Mouse (Mus musculus) hindbrain, embryonic 13.5 days (tissue): Measurements from ENCODE around the gene Rit1. TPM values are rescaled to one million over a fixed set of nuclear protein-coding genes. Genes with fewer than 3 reads are reported as not detected.
"Not testable (repeated sequence)": the region's sequence is repeated elsewhere in the genome, so short reads cannot be mapped to it uniquely, and the experiment has no call there.

ENCODE experiments used
- ATAC-seq: fragments of 200-750 bp; cut with Nextera tagmentation; 2 replicates; pipeline ENCODE4 v1.8.0; 2017; ENCODE audit warnings: moderate TSS enrichment; ENCODE audit not compliant: low FRiP score
- H3K27ac ChIP-seq: fragments of 300-500 bp; sonication (generic); 2 replicates; pipeline ENCODE4 v1.5.1; 2015; ENCODE audit warnings: inconsistent platforms, mild to moderate bottlenecking, moderate library complexity
- H3K27me3 ChIP-seq: fragments of 300-500 bp; sonication (generic); 2 replicates; pipeline ENCODE4 v1.6.1; 2015; ENCODE audit warnings: mild to moderate bottlenecking, inconsistent platforms
- H3K36me3 ChIP-seq: fragments of 300-500 bp; sonication (generic); 2 replicates; pipeline ENCODE4 v1.6.1; 2015; ENCODE audit warnings: mild to moderate bottlenecking, inconsistent platforms
- H3K4me1 ChIP-seq: fragments of 300-500 bp; sonication (generic); replicated peaks from 2 replicates; pipeline ENCODE4 v1.6.1; 2015; ENCODE audit warnings: inconsistent platforms
- H3K4me2 ChIP-seq: fragments of 300-500 bp; sonication (generic); 2 replicates; pipeline ENCODE4 v1.6.1; 2015; ENCODE audit warnings: inconsistent platforms, mild to moderate bottlenecking, moderate library complexity
- H3K4me3 ChIP-seq: fragments of 300-500 bp; sonication (generic); 2 replicates; pipeline ENCODE4 v1.5.1; 2015; ENCODE audit warnings: mild to moderate bottlenecking, inconsistent platforms
- H3K9ac ChIP-seq: fragments of 300-500 bp; sonication (generic); 2 replicates; pipeline ENCODE4 v1.6.1; 2015; ENCODE audit warnings: mild to moderate bottlenecking, inconsistent platforms
- H3K9me3 ChIP-seq: fragments of 300-500 bp; sonication (generic); 2 replicates; pipeline ENCODE4 v1.6.1; 2016; ENCODE audit warnings: inconsistent platforms
- WGBS: fragments of 180-500 bp; shearing (Covaris S2); methylation state at CpG from one replicate; pipeline ENCODE4 v1.1.7; 2015; 5-methylcytosine and 5-hydroxymethylcytosine counted together
- polyA plus RNA-seq: library from polyadenylated mRNA; unstranded; fragments of >200 nt; fragmentation: Nextera tagmentation; extraction: Ambion mirVana; gene quantifications from 2 replicates; pipeline ENCODE4 v1.2.1, GENCODE M21; 2015

Rit1 gene
- polyA plus RNA-seq, 1 experiment from 2014 or later: 59.0 TPM

DNA sequence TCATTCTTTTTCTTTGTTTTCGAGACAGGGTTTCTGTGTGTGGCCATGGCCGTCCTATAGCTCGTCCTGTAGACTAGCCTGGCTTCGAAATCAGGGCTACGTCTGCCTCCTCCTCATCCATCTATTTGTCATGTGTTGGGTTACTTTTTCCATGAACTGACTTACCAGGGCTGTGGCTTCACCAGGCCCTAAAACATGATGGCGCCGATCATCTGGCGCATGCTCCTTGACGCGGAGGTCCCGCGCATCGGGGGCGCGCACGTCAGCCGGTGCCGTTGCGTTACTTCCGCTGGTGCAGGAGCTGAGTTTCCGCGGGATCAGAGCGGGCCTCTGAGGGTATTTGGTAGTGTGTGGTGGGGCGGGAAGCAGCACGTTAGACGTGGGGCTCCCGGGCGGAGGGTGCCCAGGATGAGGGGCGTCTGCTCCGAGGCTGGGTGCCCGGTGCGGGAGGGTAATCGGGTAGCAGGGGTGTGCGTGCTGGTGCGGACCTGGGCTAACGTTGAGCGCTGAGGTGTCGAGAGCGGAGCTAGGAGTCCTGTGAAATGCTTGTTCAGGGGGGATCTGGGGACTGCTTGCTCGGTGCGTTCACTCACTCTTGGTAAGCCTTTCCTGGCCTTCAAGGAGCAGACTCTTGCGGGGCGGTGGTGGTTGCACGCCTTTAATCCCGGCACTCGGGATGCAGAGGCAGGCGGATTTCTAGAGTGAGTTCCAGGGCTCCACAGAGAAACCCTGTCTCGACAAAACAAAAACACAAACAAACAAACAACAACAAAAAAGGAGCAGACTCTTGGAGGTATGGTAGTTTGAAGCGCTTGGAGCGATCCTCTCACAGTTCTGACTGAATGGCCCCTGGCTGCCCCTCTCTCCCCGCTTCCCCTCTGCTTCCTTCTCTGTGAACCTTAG lies 58.6 kb downstream of the Rit1 start, which contains the start of gene Syt11:
Syt11 (minus strand) TSS at position 226 of the 903 bp plus-strand sequence.
- peak; percentile 50 for ATAC-seq

More for the DNA sequence above, 58.6 kb downstream of the Rit1 start, which contains the start of gene Syt11:
- Histone ChIP-seq H3K27ac (peak within 1 kb of the TSS; percentile 88), H3K4me3 (peak within 1 kb of the TSS; percentile 40), H3K9ac (peak within 1 kb of the TSS; percentile 63), H3K4me2 (peak within 1 kb of the TSS; percentile 51)
- H3K27me3 ChIP-seq, H3K36me3 ChIP-seq, H3K9me3 ChIP-seq, H3K4me1 ChIP-seq: not testable (repeated sequence)
- 3% methylated on average over 39 of the region's 51 CpGs for WGBS

Other genes starting within 250 kb of the Rit1 start
- gene Lmna, start 206.9 kb upstream of the Rit1 start, polyA plus RNA-seq: 31.9 and 35.0 TPM in 2 replicates
- gene Mex3a, start 184.4 kb upstream of the Rit1 start, polyA plus RNA-seq: 38.9 and 40.0 TPM in 2 replicates
- gene Rab25, start 168.5 kb upstream of the Rit1 start, polyA plus RNA-seq: not detected in 2 replicates
- gene Lamtor2, start 163.8 kb upstream of the Rit1 start, polyA plus RNA-seq: 179 and 182 TPM in 2 replicates
- gene Ubqln4, start 163.1 kb upstream of the Rit1 start, polyA plus RNA-seq: 36.7 and 38.3 TPM in 2 replicates
- gene Ssr2, start 141.0 kb upstream of the Rit1 start, polyA plus RNA-seq: 154 and 163 TPM in 2 replicates
- 160 and 165 TPM in 2 replicates for gene Arhgef2, start 110.9 kb upstream of the Rit1 start, polyA plus RNA-seq
- not detected in 2 replicates for gene Rxfp4, start 63.7 kb upstream of the Rit1 start, polyA plus RNA-seq
- gene Khdc4, start 31.0 kb upstream of the Rit1 start, polyA plus RNA-seq: 97.7 and 99.4 TPM in 2 replicates
- 212 and 215 TPM in 2 replicates for gene Syt11, start 58.3 kb downstream of the Rit1 start, polyA plus RNA-seq
- 13.0 and 13.9 TPM in 2 replicates for gene Gon4l, start 118.4 kb downstream of the Rit1 start, polyA plus RNA-seq
- 43.1 and 48.4 TPM in 2 replicates for gene Msto1, start 197.2 kb downstream of the Rit1 start, polyA plus RNA-seq
- 21.5 and 22.5 TPM in 2 replicates for gene Ash1l, start 233.8 kb downstream of the Rit1 start, polyA plus RNA-seq
- gene Dap3, start 234.3 kb downstream of the Rit1 start, polyA plus RNA-seq: 135 and 140 TPM in 2 replicates